Mouse (Mus musculus) spleen, adult 2 months (tissue): Measurements from ENCODE around the gene Ide.

Experiments
- CTCF ChIP-seq: fragments of 200-500 bp; IDR thresholded peaks from 2 replicates; pipeline ENCODE4 v1.5.1; 2011; ENCODE audit warnings: mild to moderate bottlenecking, inconsistent platforms; ENCODE audit not compliant: insufficient read depth, insufficient read length, insufficient replicate concordance; ENCODE audit errors: extremely low read depth
- POLR2A ChIP-seq: fragments of 200-500 bp; IDR thresholded peaks from 2 replicates; pipeline ENCODE4 v1.6.1; 2011; ENCODE audit warnings: low read depth, low read length, inconsistent platforms

GRCm38 (mm10) chr19:37304006-37304405 lies 33.6 kb downstream of the Ide start:
- TF ChIP-seq CTCF, result no peak
- TF ChIP-seq POLR2A, result no peak
